Mouse (Mus musculus) megakaryocyte, embryonic 14.5 days (primary cell): ENCODE results near the gene Ermard. TPM values are rescaled to one million over a fixed set of nuclear protein-coding genes. Genes with fewer than 3 reads are reported as not detected.
"Not testable (repeated sequence)": the region's sequence is repeated elsewhere in the genome, so short reads cannot be mapped to it uniquely, and the experiment has no call there.

ENCODE experiments used
- H3K27me3 ChIP-seq: replicated peaks from 2 replicates; pipeline ENCODE3; 2012; ENCODE audit warnings: inconsistent platforms
- H3K36me3 ChIP-seq: replicated peaks from 2 replicates; pipeline ENCODE3; 2012; ENCODE audit warnings: low read length, inconsistent platforms, mixed read lengths
- H3K4me1 ChIP-seq: 2 replicates; pipeline ENCODE4 v1.6.1; 2012; ENCODE audit warnings: inconsistent platforms
- H3K4me3 ChIP-seq: replicated peaks from 2 replicates; pipeline ENCODE3; 2012; ENCODE audit warnings: moderate library complexity, mild to moderate bottlenecking, inconsistent platforms
- H3K9me3 ChIP-seq: 2 replicates; pipeline ENCODE4 v1.6.1; 2012; ENCODE audit warnings: inconsistent platforms
- polyA plus RNA-seq: library from polyadenylated mRNA; stranded (reverse); fragments of >175 nt; gene quantifications from 2 replicates; pipeline ENCODE4 v1.2.3, GENCODE M21; 2012; ENCODE audit warnings: low replicate concordance; ENCODE audit not compliant: insufficient read depth

Gene Ermard
- polyA plus RNA-seq = 1.0 and 1.8 TPM in 2 replicates

DNA sequence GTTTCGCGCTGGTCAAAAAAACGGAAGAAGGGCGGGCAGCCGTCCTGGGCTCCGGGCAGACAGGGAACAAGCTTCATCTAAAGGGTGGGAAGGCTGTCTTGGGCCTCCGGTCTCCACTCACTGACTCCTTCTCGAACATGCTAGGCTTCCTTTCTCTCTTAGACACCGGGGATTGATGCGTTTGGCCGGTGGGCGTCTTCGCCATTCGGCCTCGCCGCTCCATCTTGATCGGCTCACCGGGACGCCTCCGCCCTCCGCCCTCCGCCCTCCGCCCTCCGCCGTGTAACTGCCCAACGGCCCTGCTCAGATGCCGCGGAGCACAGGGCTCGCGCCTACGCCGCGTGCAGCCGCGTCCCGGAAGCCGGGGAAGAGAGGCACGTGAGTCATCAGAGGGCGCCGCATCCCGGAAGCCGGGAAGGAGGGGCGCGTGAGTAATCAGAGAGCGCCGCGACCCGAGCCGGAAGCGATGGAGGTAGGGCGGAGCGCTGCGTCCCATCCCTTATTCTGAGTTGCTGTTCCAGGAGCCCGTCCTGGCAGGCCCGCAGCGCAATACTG lies at the start of gene Ermard, which contains the start of the genes Tcte3 and Gm3448:
TSS of gene Ermard (plus strand) at position 34 of the 555 bp plus-strand sequence.
TSS of gene Tcte3 (minus strand) at position 314 of the 555 bp plus-strand sequence.
TSS of gene Gm3448 (minus strand) at position 363 of the 555 bp plus-strand sequence.
- H3K27me3 ChIP-seq, H3K9me3 ChIP-seq, H3K4me1 ChIP-seq, H3K4me3 ChIP-seq, H3K36me3 ChIP-seq: not testable (repeated sequence)

DNA sequence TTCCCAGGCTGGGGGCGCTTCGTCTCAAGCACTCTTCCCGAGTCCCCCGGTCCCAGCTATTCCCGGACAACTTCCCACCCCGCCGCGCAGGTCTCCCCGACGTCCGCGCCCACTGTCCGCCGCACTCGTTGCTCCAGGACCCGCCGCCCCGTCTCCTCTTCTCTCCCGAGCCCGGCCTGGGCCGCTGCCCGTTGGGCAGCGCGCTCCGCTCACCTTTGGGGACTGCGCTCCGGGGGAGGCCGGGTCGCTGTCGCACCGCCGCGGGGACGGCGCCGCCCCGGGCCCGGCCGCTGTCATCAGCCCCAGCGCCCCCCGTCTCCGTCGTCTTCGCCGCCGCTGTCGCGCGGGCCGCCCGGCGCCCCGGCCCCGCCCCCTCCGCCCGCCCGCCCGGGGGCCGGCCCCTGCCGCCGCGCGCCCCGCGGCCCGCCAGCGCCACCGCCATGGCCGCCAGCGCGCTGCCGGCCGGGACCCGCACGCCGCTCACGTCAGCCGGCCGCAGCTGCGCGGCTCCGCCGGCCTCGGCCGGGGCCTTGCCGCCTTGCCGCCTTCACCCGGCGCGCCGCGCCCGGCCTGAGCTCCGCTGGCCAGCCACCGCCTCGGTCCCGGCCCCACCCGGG lies 48.4 kb upstream of the Ermard start:
- not testable (repeated sequence) for H3K4me1 ChIP-seq

DNA sequence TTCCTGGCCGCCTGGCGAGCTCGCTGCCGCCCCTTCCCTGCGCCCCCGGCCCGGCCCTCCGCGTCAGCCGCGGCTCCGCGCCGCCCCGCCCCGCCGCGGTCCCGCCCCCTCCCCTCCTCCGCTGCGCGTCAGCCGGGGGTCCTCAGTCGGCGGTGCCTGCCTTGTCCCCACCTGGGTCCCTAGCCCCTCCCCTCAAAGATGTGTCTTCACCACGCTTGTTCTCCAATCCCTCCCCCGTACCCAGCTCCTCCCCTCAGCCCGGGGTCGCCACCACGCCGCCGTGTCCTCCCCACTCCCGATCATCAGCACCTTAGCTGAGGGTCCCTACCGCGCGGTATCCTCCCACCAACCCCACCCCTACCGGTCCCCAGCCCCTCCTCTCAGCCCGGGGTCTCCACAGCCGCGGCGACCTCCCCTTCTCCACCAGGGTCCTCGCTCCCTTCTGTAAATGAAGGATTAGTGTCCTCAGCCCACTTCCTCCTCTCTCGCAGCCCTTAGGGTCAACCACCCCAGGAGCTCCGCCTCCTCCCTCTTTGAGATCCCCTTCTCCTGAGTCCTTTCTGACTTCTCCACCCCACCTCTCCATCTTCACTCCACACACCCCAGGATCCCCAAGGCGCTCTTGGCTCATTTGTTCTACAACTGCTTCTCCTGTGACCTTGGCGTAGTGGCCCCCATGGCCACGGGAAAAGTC lies 47.7 kb upstream of the Ermard start:
- not testable (repeated sequence) for H3K36me3 ChIP-seq, H3K27me3 ChIP-seq, H3K4me3 ChIP-seq, H3K4me1 ChIP-seq, H3K9me3 ChIP-seq

More for the DNA sequence above, 48.4 kb upstream of the Ermard start:
- not testable (repeated sequence) for H3K27me3 ChIP-seq, H3K9me3 ChIP-seq, H3K36me3 ChIP-seq, H3K4me3 ChIP-seq

DNA sequence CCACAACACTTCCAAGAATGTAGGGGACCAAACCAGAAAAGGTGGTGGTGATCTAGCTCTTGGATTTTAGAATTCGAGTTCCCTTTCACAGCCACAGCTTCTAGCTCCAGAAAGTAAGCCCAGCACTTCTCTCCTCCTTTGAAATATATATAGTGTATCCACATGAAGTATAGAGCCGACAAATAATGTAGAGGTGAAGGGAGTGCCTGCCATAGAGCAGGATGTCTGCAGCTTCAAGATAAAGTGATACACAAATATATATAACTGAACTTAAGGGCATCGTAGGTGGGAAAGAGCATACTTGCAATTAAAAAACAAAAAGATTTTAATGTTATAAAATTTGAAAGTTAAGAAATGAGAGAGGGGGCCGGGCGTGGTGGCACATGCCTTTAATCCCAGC lies 46.9 kb upstream of the Ermard start:
- not testable (repeated sequence) for H3K4me1 ChIP-seq, H3K4me3 ChIP-seq, H3K36me3 ChIP-seq, H3K9me3 ChIP-seq, H3K27me3 ChIP-seq

DNA sequence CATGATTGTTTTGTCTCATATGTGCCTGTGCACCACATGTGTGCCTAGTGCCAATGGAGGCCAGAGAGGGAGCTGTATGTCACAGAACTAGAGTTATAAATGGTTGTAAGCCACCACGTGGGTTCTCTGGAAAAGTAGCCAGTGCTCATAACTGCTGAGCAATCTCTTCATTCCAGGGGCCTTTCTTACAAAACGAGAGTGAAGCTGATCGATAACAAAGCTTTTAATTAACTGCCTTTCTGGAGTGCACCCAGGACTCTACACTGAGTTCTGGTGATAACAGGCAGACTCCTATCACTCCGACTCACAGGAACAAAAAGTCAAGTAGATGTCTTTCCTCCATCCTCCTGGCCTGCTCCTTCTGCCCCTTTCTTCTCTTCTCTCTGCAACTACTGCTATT lies 41.0 kb upstream of the Ermard start:
- not testable (repeated sequence) for H3K27me3 ChIP-seq, H3K4me3 ChIP-seq, H3K36me3 ChIP-seq, H3K4me1 ChIP-seq, H3K9me3 ChIP-seq

DNA sequence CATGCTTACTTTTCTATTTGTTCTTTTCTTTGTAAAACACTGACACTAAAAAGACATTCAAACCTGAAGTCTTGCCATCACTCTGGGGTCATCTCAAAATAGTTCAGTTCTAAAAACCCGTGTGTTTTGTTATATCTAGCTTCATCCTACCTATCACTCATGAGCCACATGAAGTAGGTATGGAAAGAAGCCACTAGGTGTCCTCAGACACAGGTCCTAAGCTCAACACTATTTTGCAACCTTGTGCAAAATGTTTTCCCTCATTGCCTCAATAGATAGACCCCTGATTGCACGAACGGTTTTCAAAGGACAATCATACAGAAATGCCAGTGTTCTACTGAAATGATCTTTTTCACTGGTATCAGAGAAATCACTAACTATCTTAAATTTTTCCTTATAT lies 31.9 kb upstream of the Ermard start:
- not testable (repeated sequence) for H3K27me3 ChIP-seq, H3K36me3 ChIP-seq, H3K4me3 ChIP-seq, H3K9me3 ChIP-seq, H3K4me1 ChIP-seq

DNA sequence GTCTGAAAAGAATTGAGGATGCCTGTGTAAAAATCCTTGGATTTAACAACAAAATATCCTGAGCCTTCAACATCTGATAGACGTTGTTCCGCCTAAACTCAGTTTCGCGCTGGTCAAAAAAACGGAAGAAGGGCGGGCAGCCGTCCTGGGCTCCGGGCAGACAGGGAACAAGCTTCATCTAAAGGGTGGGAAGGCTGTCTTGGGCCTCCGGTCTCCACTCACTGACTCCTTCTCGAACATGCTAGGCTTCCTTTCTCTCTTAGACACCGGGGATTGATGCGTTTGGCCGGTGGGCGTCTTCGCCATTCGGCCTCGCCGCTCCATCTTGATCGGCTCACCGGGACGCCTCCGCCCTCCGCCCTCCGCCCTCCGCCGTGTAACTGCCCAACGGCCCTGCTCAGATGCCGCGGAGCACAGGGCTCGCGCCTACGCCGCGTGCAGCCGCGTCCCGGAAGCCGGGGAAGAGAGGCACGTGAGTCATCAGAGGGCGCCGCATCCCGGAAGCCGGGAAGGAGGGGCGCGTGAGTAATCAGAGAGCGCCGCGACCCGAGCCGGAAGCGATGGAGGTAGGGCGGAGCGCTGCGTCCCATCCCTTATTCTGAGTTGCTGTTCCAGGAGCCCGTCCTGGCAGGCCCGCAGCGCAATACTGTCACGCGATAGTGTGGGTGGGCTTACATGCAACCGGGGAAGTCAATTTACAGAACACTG lies 31.1 kb upstream of the Ermard start, which contains the start of gene Gm3435:
TSS of gene Gm3435 (plus strand) at position 471 of the 708 bp plus-strand sequence.
- not testable (repeated sequence) for H3K9me3 ChIP-seq, H3K27me3 ChIP-seq, H3K36me3 ChIP-seq, H3K4me3 ChIP-seq, H3K4me1 ChIP-seq

DNA sequence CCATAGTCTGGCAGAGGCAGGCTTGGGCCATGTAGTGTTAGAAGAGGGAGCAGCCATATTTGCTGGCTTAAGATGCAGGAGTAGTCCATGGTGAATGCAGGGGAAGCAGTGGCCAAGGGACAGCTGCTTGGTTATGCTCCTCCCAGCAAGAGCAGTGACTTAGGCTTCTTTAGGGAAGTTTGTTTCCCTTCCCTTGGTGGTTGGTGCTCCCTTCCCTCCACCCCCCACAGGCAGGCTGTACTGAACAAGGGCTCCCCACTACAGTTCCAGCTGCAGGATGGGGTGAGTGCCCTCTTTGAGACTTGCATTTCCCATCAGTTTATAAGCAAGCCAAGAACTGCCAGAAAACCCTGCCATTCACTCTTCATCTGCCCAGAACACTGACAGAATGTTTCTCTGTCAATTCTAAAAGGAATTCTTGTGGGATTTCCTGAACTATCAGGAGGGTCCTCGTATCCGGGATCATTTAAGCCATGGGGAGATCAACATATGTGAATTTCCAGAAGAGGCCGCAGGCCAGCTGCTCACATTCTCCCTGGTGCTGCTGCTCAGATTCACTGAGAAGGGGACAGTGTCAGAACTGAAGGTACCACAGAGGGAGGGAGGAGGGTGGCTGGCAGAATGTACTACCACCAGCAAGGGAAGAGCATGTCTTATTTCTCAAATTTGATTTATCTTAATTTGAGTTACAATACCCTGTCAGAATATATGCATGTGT lies 19.3 kb upstream of the Ermard start:
- H3K27me3 ChIP-seq, H3K36me3 ChIP-seq, H3K9me3 ChIP-seq, H3K4me1 ChIP-seq, H3K4me3 ChIP-seq: not testable (repeated sequence)

DNA sequence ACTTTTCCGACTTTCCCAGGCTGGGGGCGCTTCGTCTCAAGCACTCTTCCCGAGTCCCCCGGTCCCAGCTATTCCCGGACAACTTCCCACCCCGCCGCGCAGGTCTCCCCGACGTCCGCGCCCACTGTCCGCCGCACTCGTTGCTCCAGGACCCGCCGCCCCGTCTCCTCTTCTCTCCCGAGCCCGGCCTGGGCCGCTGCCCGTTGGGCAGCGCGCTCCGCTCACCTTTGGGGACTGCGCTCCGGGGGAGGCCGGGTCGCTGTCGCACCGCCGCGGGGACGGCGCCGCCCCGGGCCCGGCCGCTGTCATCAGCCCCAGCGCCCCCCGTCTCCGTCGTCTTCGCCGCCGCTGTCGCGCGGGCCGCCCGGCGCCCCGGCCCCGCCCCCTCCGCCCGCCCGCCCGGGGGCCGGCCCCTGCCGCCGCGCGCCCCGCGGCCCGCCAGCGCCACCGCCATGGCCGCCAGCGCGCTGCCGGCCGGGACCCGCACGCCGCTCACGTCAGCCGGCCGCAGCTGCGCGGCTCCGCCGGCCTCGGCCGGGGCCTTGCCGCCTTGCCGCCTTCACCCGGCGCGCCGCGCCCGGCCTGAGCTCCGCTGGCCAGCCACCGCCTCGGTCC lies 17.0 kb upstream of the Ermard start:
- not testable (repeated sequence) for H3K4me3 ChIP-seq, H3K4me1 ChIP-seq, H3K9me3 ChIP-seq, H3K27me3 ChIP-seq, H3K36me3 ChIP-seq

DNA sequence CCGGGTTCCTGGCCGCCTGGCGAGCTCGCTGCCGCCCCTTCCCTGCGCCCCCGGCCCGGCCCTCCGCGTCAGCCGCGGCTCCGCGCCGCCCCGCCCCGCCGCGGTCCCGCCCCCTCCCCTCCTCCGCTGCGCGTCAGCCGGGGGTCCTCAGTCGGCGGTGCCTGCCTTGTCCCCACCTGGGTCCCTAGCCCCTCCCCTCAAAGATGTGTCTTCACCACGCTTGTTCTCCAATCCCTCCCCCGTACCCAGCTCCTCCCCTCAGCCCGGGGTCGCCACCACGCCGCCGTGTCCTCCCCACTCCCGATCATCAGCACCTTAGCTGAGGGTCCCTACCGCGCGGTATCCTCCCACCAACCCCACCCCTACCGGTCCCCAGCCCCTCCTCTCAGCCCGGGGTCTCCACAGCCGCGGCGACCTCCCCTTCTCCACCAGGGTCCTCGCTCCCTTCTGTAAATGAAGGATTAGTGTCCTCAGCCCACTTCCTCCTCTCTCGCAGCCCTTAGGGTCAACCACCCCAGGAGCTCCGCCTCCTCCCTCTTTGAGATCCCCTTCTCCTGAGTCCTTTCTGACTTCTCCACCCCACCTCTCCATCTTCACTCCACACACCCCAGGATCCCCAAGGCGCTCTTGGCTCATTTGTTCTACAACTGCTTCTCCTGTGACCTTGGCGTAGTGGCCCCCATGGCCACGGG lies 16.4 kb upstream of the Ermard start:
- H3K36me3 ChIP-seq, H3K27me3 ChIP-seq, H3K9me3 ChIP-seq, H3K4me1 ChIP-seq, H3K4me3 ChIP-seq: not testable (repeated sequence)

DNA sequence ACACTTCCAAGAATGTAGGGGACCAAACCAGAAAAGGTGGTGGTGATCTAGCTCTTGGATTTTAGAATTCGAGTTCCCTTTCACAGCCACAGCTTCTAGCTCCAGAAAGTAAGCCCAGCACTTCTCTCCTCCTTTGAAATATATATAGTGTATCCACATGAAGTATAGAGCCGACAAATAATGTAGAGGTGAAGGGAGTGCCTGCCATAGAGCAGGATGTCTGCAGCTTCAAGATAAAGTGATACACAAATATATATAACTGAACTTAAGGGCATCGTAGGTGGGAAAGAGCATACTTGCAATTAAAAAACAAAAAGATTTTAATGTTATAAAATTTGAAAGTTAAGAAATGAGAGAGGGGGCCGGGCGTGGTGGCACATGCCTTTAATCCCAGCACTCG lies 15.5 kb upstream of the Ermard start:
- H3K36me3 ChIP-seq, H3K4me1 ChIP-seq, H3K9me3 ChIP-seq, H3K4me3 ChIP-seq, H3K27me3 ChIP-seq: not testable (repeated sequence)

DNA sequence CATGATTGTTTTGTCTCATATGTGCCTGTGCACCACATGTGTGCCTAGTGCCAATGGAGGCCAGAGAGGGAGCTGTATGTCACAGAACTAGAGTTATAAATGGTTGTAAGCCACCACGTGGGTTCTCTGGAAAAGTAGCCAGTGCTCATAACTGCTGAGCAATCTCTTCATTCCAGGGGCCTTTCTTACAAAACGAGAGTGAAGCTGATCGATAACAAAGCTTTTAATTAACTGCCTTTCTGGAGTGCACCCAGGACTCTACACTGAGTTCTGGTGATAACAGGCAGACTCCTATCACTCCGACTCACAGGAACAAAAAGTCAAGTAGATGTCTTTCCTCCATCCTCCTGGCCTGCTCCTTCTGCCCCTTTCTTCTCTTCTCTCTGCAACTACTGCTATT lies 9.6 kb upstream of the Ermard start:
- H3K9me3 ChIP-seq, H3K36me3 ChIP-seq, H3K4me1 ChIP-seq, H3K27me3 ChIP-seq, H3K4me3 ChIP-seq: not testable (repeated sequence)

DNA sequence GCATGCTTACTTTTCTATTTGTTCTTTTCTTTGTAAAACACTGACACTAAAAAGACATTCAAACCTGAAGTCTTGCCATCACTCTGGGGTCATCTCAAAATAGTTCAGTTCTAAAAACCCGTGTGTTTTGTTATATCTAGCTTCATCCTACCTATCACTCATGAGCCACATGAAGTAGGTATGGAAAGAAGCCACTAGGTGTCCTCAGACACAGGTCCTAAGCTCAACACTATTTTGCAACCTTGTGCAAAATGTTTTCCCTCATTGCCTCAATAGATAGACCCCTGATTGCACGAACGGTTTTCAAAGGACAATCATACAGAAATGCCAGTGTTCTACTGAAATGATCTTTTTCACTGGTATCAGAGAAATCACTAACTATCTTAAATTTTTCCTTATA lies 553 bp upstream of the Ermard start:
- H3K27me3 ChIP-seq, H3K4me3 ChIP-seq, H3K9me3 ChIP-seq, H3K36me3 ChIP-seq, H3K4me1 ChIP-seq: not testable (repeated sequence)

DNA sequence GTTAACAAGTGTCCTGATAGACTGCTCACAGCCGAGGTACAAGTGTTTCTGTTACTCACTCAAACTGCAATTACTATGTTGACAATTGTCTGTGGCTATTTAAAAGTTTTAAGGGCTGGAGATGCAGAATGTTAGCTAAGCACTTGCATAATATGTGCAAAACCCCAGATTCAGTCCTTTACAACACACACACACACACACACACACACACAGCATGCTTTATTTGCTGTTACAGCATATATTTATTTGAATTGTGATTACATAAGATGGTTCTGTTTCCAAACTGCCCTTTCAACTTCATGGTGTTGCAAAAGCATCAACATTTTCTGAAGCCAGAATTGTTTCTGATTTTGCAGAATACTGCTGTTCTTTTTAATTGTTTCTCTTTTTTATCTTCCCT lies 9.3 kb downstream of the Ermard start:
- not testable (repeated sequence) for H3K4me1 ChIP-seq, H3K9me3 ChIP-seq, H3K4me3 ChIP-seq, H3K36me3 ChIP-seq, H3K27me3 ChIP-seq

DNA sequence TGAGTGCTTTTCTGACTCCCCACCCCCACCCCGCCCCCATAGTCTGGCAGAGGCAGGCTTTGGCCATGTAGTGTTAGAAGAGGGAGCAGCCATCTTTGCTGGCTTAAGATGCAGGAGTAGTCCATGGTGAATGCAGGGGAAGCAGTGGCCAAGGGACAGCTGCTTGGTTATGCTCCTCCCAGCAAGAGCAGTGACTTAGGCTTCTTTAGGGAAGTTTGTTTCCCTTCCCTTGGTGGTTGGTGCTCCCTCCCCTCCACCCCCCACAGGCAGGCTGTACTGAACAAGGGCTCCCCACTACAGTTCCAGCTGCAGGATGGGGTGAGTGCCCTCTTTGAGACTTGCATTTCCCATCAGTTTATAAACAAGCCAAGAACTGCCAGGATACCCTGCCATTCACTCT lies 11.8 kb downstream of the Ermard start:
- H3K4me3 ChIP-seq, H3K9me3 ChIP-seq, H3K27me3 ChIP-seq: not testable (repeated sequence)
- Histone ChIP-seq H3K4me1 (peaks cover 30% of the 10 kb centered on the region), H3K36me3 (peaks cover 25% of the 10 kb centered on the region)
